Mouse (Mus musculus) thymus, adult 2 months (tissue): ENCODE data around the gene Ctsw.

Source experiments
- CTCF ChIP-seq: fragments of 200-500 bp; IDR thresholded peaks from 2 replicates; pipeline ENCODE4 v1.5.1; 2012; ENCODE audit warnings: mild to moderate bottlenecking, control low read depth, low read length, moderate library complexity, borderline replicate concordance; ENCODE audit not compliant: control insufficient read depth, poor library complexity, insufficient read depth; ENCODE audit errors: extremely low read depth
- POLR2A ChIP-seq: fragments of 200-500 bp; IDR thresholded peaks from 2 replicates; pipeline ENCODE4 v1.6.1; 2012; ENCODE audit warnings: mild to moderate bottlenecking, low read length, control low read depth, moderate library complexity; ENCODE audit not compliant: control insufficient read depth, poor library complexity, insufficient read depth; ENCODE audit errors: extremely low read depth

DNA sequence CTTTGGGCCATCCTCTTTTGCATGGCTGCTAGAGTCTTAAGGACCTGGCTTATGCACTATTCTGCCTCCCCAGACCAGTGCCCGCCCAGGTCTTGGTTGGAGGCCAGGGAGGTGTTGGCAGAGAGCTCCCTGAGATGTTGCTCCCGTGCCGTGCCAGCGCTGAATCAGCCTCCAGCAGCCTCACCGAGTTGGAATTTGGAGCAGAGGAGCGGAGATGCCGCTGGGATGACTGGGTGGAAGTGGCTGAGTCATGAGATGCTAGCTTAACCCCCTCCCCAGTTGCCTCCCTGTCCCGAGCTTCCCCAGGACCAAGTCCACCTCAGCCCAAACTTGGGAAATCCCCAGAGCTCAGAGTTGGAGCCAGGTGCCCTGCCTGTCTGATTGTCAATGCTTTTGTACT lies 38.5 kb downstream of the Ctsw start:
- TF ChIP-seq CTCF (no peak), POLR2A (no peak)
